Mouse (Mus musculus): Measurements from ENCODE around the gene Tmem248.
A peak's percentile ranks its signal among the peaks of the same experiment; 100 is the strongest.

The Tmem248 gene

GRCm38 (mm10) chr5:130264433-130265005 is 47.6 kb downstream of the Tmem248 start:
- no peak for DNase-seq

DNA sequence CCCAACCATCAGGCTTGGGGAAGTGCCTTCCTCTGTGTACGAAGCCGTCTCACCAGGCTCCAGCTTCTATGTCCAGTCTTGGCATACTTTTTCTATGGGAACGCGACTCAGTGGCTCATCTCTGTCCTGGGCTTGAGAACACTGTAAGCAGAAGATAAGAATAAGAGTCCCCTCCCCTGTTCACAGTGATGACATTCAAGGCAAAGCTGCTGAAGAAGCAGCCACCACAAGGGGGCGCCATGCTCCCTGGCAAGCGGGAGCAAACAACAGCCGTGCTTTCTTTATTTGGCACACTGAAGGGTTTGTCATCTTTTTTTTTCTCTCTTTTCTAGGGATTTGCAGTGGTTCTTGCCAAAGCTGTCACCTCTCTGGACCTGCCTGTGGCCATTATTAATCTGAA is 49.8 kb downstream of the Tmem248 start:
- peak; percentile 11 for DNase-seq

GRCm38 (mm10) chr5:130267316-130267715 is 50.4 kb downstream of the Tmem248 start:
- peak; percentile 10 for DNase-seq

- no peak for DNase-seq
Measured at GRCm38 (mm10) chr5:130268976-130269375, 52.1 kb downstream of the Tmem248 start.

DNA sequence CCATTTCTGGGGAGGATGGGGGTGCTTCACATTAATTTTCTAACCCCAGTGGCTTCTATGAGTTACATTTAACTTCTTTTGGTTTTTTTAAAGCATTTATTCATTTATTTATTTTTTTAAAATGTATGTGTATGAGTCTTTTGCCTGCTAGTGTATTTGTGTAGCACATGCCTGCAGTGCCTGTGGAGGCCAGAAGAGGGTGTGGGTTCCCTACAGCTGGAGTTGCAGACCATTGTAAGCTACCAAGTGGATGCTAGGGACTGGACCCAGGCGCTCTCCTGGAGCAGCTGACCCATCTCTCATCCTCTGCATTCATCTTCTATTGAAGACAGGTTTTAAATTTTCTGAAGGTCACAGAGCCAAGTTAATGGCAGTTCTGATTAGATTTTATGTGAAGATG is 55.5 kb downstream of the Tmem248 start:
- no peak for DNase-seq

DNA sequence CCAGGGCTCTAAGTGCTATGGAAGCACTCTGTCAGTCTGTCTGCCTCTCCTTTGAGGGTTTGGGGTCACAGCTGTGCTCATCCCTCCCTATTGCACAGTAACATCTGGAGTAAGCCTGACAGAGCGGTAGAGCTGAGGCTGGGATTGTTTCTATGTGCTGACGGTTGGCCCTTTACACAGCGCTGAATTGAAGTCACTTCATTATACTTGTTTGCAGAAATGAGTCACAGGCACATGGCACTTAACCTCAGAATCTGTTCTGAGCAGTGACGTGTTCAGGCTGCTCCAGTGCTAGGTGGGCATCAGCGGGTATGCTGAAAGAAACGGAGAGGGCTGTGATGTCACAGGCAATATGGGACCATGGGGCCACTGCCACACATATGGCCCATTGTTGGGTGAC is 56.2 kb downstream of the Tmem248 start:
- DNase-seq = no peak

- no peak for DNase-seq
Measured at GRCm38 (mm10) chr5:130275509-130275908, 58.6 kb downstream of the Tmem248 start.

- no peak for DNase-seq
Measured at GRCm38 (mm10) chr5:130278011-130278472, 61.2 kb downstream of the Tmem248 start.

DNA sequence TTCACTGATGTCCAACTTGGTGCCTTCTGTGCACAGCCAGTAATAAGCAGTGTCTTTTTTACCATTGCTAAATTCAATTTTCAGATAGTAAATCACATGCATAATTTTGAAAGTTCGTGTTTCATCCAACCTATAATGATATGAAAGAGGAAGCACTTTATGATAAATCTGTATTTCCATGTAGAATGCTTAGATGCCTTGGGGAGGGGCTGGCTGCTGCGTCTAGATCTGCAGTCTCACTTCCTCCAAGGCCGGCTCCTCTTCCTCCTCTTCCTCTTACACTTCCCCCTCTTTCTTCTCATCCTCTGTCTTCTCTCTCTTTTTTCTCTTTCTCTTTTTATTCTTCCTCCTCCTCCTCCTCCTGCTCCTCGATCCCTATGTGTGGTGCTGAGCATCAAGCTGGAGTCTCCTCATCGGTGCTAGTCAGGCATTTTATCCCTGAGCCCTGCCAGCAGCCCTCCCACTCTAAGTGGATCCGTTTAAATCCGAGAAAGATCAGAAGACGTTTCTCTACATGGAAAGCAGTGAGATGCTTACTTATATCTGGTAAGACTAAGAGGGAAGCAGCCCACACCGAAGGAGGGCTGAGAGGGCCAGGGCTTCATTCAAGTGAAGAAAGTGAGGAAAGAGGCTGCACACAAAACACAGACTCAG is 66.3 kb downstream of the Tmem248 start:
- no peak for DNase-seq

DNA sequence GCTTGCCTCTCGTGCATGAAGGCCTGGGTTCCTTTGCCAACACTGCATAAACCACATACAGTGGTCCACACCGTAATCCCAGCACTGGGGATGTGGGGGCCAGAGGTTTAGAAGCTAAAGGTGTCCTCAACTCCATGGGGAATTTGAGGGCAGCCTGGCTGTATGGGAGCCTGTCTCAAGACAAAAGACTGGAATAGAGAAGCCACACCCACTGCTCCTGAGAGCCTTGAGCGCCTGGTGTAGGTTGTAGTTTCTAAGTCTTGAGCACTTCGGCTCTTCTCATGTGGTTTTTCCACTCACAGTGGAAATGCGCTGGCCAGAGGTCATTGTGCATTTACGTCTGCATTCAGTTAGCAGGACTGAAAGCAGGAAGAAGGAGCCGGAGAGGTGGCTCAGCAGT is 71.2 kb downstream of the Tmem248 start:
- no peak for DNase-seq

DNA sequence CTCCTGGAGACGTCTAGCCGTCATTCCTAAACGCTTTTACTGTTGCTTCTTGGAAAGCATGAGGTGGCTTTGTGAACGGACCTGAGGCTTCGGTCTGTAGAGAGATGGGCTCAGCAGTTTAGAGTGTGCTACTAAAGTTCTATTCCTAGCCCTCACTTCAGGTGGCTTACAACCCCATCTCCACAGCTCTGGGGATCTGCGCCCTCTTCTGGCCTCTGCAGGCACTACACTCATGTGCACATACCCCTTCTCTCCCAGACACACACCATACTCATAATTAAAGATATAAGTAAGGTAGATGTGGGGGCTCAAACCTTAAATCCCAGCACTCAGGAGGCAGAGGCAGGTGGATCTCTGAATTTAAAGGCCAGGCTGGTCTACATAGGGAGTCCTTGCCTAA is 73.4 kb downstream of the Tmem248 start:
- DNase-seq = no peak

- DNase-seq = no peak
Measured at GRCm38 (mm10) chr5:130290775-130291174, 73.9 kb downstream of the Tmem248 start.

- DNase-seq = no peak
Measured at GRCm38 (mm10) chr5:130292976-130293375, 76.1 kb downstream of the Tmem248 start.

Data from kidney, adult 18-20 months (tissue).